In genomic region chr11:117360561-117360960, GRCm38 (mm10) we compare ENCODE assay signal across 11 mouse cellular contexts.
DNase-seq lines count a peak whose midpoint lies in the region; ATAC-seq lines count a peak whose summit lies in the region.
"Had no signal": no experiment of that assay in that cellular context is flagged by ENCODE, and none has a peak within 500 bp of the region (broad histone marks: within the 10 kb centered on the region; RNA-seq: fewer than 3 reads in every experiment).

No protein-coding gene starts in this region.

- H3K4me1 ChIP-seq in liver, embryonic 13.5 days (replicated peaks), result 0 out of 2 replicates have a peak, but pooled peaks cover 8% of the 10 kb centered on the region
- H3K4me1 ChIP-seq: forebrain, embryonic 13.5 days had no signal

- H3K9me3 ChIP-seq in liver, embryonic 13.5 days (replicated peaks), result no peaks in the 10 kb centered on the region
- H3K9me3 ChIP-seq: forebrain, embryonic 13.5 days; heart, embryonic 10.5 days had no signal

- no peaks in the 10 kb centered on the region for H3K27me3 ChIP-seq in liver, embryonic 13.5 days
- H3K27me3 ChIP-seq: CH12.LX; forebrain, embryonic 13.5 days had no signal

- DNase-seq in liver, embryonic 13.5 days, result no peak
- DNase-seq in liver, result no peak
- peak; percentile 46 for DNase-seq in thymus, postnatal 4 days
- DNase-seq in thymus, postnatal 10 days (ENCODE audit: low spot score in 2 of 2), result no peak
- peak; percentile 26 for DNase-seq in induced T-regulatory cell, adult 2 months (ENCODE audit: low read depth)
- no peak for DNase-seq in ovary, postnatal 10 days (ENCODE audit: low spot score)

- peaks cover 60% of the 10 kb centered on the region for H3K36me3 ChIP-seq in liver, embryonic 13.5 days

- ATAC-seq in liver, embryonic 13.5 days (ENCODE audit: low read depth), result 0 out of 2 replicates have a peak, but pooled peaks have one; percentile 25
- ATAC-seq: forebrain, embryonic 13.5 days; forebrain, postnatal 0 days had no signal

- WGBS in liver, embryonic 13.5 days (ENCODE audit: insufficient replicate concordance), result 75% methylated on average over 7 of the region's 7 CpGs

- no peak overlapping the region for H3K9ac ChIP-seq in liver, embryonic 13.5 days
- H3K9ac ChIP-seq: forebrain, embryonic 13.5 days; forebrain, postnatal 0 days; hindbrain, embryonic 14.5 days had no signal

- H3K4me2 ChIP-seq in liver, embryonic 13.5 days, result no peak overlapping the region
- H3K4me2 ChIP-seq: forebrain, embryonic 13.5 days; hindbrain, embryonic 14.5 days had no signal

- no peak overlapping the region for H3K4me3 ChIP-seq in liver, embryonic 13.5 days (replicated peaks)
- H3K4me3 ChIP-seq: forebrain, embryonic 13.5 days; heart, embryonic 10.5 days had no signal

- H3K27ac ChIP-seq in liver, embryonic 13.5 days, result no peak overlapping the region
- H3K27ac ChIP-seq: forebrain, embryonic 13.5 days; heart, embryonic 10.5 days; hindbrain, embryonic 14.5 days had no signal

Comparison
In these comparisons a context has a peak if more than half of its experiments do, and no peak if none do; other contexts are left out.
1. DNase-seq: peak in thymus, postnatal 4 days (single experiment) and induced T-regulatory cell, adult 2 months (single experiment); none in liver, embryonic 13.5 days (single experiment), liver (single experiment), thymus, postnatal 10 days (0 of 2) and ovary, postnatal 10 days (single experiment).